In genomic region chr7:122968751-122969150, GRCm38 (mm10) we compare ENCODE assay signal across 8 mouse cellular contexts. TPM values are rescaled to one million over a fixed set of nuclear protein-coding genes. Genes with fewer than 3 reads are reported as not detected.
DNase-seq lines count a peak whose midpoint lies in the region; ATAC-seq lines count a peak whose summit lies in the region.

No protein-coding gene starts in this region.

- no peaks in the 10 kb centered on the region for H3K9me3 ChIP-seq in heart, embryonic 13.5 days
- H3K9me3 ChIP-seq in hindbrain, embryonic 14.5 days (ENCODE audit: control insufficient read depth, low read length), result no peaks in the 10 kb centered on the region
- H3K9me3 ChIP-seq in midbrain, embryonic 14.5 days (ENCODE audit: control insufficient read depth, low read length), result no peaks in the 10 kb centered on the region

- peak overlapping the region; percentile 95 for H3K4me2 ChIP-seq in heart, embryonic 13.5 days
- peak overlapping the region; percentile 71 for H3K4me2 ChIP-seq in hindbrain, embryonic 14.5 days (replicated peaks)
- H3K4me2 ChIP-seq in midbrain, embryonic 14.5 days (ENCODE audit: low read length), result peak overlapping the region; percentile 94

- no peak for ATAC-seq in heart, embryonic 13.5 days (ENCODE audit: extremely low read depth, insufficient number of reproducible peaks, low FRiP score, low TSS enrichment)
- ATAC-seq in hindbrain, embryonic 14.5 days (ENCODE audit: low FRiP score), result no peak
- ATAC-seq in midbrain, embryonic 14.5 days (ENCODE audit: low FRiP score, low TSS enrichment), result no peak

- WGBS in heart, embryonic 13.5 days, result 61% methylated on average over 4 of the region's 4 CpGs
- 52% methylated on average over 4 of the region's 4 CpGs for WGBS in hindbrain, embryonic 14.5 days
- 58% methylated on average over 4 of the region's 4 CpGs for WGBS in midbrain, embryonic 14.5 days

- no peaks in the 10 kb centered on the region for H3K27me3 ChIP-seq in heart, embryonic 13.5 days (replicated peaks)
- no peaks in the 10 kb centered on the region for H3K27me3 ChIP-seq in hindbrain, embryonic 14.5 days (ENCODE audit: control insufficient read depth, insufficient read depth, low read length)
- H3K27me3 ChIP-seq in midbrain, embryonic 14.5 days (ENCODE audit: control insufficient read depth, insufficient read depth, low read length), result no peaks in the 10 kb centered on the region

- peaks cover 24% of the 10 kb centered on the region for H3K4me1 ChIP-seq in heart, embryonic 13.5 days
- H3K4me1 ChIP-seq in hindbrain, embryonic 14.5 days (replicated peaks; ENCODE audit: control insufficient read depth, insufficient read depth, low read length), result peaks cover 22% of the 10 kb centered on the region
- peaks cover 27% of the 10 kb centered on the region for H3K4me1 ChIP-seq in midbrain, embryonic 14.5 days (ENCODE audit: control insufficient read depth, insufficient read depth, low read length)

- DNase-seq in heart, adult 9 months (ENCODE audit: low spot score in 2 of 2), result no peak
- DNase-seq in MEL-GATA-1-ER (ENCODE audit: extremely low read depth, low read depth), result peak; percentile 36
- no peak for DNase-seq in hindbrain, embryonic 14.5 days (ENCODE audit: low spot score)
- peak; percentile 40 for DNase-seq in midbrain, embryonic 14.5 days
- DNase-seq in B cell, adult 2 months, result no peak
- DNase-seq in thymus, adult 18-20 months, result no peak
- no peak for DNase-seq in left cerebral cortex, adult 8-10 months (ENCODE audit: low spot score in 2 of 2)

- no peak overlapping the region for H3K9ac ChIP-seq in heart, embryonic 13.5 days
- peak overlapping the region; percentile 77; the same call in 1 of the 2 replicates for H3K9ac ChIP-seq in hindbrain, embryonic 14.5 days
- peak overlapping the region; percentile 99 for H3K9ac ChIP-seq in midbrain, embryonic 14.5 days (replicated peaks; ENCODE audit: low read length)

- H3K4me3 ChIP-seq in heart, embryonic 13.5 days, result peak overlapping the region; percentile 100
- H3K4me3 ChIP-seq in hindbrain, embryonic 14.5 days (replicated peaks; ENCODE audit: low read length), result peak overlapping the region; percentile 80; the same call in 1 of the 2 replicates
- H3K4me3 ChIP-seq in midbrain, embryonic 14.5 days (replicated peaks; ENCODE audit: low read depth, low read length), result peak overlapping the region; percentile 98

- H3K27ac ChIP-seq in heart, embryonic 13.5 days (replicated peaks), result peak overlapping the region; percentile 51; the same call in 1 of the 2 replicates
- H3K27ac ChIP-seq in hindbrain, embryonic 14.5 days, result peak overlapping the region; percentile 90; the same call in 1 of the 2 replicates
- peak overlapping the region; percentile 91; the same call in 1 of the 2 replicates for H3K27ac ChIP-seq in midbrain, embryonic 14.5 days (replicated peaks; ENCODE audit: low read depth, low read length)

- peaks cover 15% of the 10 kb centered on the region for H3K36me3 ChIP-seq in heart, embryonic 13.5 days
- H3K36me3 ChIP-seq in hindbrain, embryonic 14.5 days (replicated peaks; ENCODE audit: control insufficient read depth, insufficient read depth), result peaks cover 4% of the 10 kb centered on the region; the same call in 1 of the 2 replicates
- no peaks in the 10 kb centered on the region; the same call in 1 of the 2 replicates for H3K36me3 ChIP-seq in midbrain, embryonic 14.5 days (ENCODE audit: control insufficient read depth, insufficient read depth, low read length)

RNA-seq across cellular contexts. Expression of gene Rbbp6, which starts 3.3 kb away (rescaled TPM):
- polyA plus RNA-seq in heart, embryonic 13.5 days (2015; fragmentation: Nextera tagmentation; extraction: Ambion mirVana), result 16.8 and 17.9 TPM in 2 replicates
- polyA plus RNA-seq in hindbrain, embryonic 14.5 days (2014; fragmentation: Nextera tagmentation; extraction: Ambion mirVana), result 28.9 and 31.0 TPM in 2 replicates
- 31.6 and 36.8 TPM in 2 replicates for polyA plus RNA-seq in midbrain, embryonic 14.5 days (2014; fragmentation: Nextera tagmentation; extraction: Ambion mirVana)
- 10 to 100 TPM; 60.1 to 72.3 (median 69.7) TPM for total RNA-seq in left cerebral cortex, adult 8-10 months (2022)

Comparison
In these comparisons a context has a peak if more than half of its experiments do, and no peak if none do; other contexts are left out.
1. DNase-seq: peak in MEL-GATA-1-ER (single experiment) and midbrain, embryonic 14.5 days (single experiment); none in heart, adult 9 months (0 of 2), hindbrain, embryonic 14.5 days (single experiment), B cell, adult 2 months (0 of 2), thymus, adult 18-20 months (0 of 2) and left cerebral cortex, adult 8-10 months (0 of 2).
2. Peak in every context shown above with its lines, with median percentiles within 50 percentile points of each other: H3K27ac ChIP-seq, H3K4me2 ChIP-seq and H3K4me3 ChIP-seq.